Comparison of ENCODE assay signal across 14 mouse cellular contexts in the genomic region with DNA sequence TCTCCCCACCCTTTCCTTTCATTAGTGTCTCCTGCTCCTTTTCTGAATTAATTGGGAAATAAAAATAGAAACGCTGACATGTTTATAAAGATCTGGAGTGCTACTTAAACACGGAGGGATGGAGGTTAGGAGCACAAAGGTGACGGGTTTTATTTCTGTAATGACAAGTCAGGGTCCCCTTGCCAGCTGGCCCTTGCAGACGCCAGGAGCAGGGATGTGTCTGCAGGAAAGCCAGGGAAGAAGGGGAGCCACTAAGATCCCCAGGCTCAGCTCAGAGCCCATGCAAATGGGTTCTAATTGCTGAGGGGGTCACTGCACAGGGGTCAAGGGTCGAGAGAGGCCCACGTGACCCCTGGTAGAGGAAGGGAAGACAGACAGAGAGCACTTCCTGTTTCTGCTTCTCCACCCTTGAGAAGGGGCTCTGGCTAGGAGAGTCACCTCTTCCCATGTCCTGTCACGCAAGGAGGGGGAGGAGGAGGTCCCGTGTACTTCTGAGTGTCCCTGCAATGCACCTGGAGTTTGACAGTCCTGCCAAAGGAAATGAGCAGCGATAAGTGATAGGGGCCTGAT. TPM values are rescaled to one million over a fixed set of nuclear protein-coding genes. Genes with fewer than 3 reads are reported as not detected.
DNase-seq lines count a peak whose midpoint lies in the region; ATAC-seq lines count a peak whose summit lies in the region.
"Had no signal": no experiment of that assay in that cellular context is flagged by ENCODE, and none has a peak within 500 bp of the region (broad histone marks: within the 10 kb centered on the region; RNA-seq: fewer than 3 reads in every experiment).

No protein-coding gene starts in this region.

- no peaks in the 10 kb centered on the region for H3K9me3 ChIP-seq in intestine, embryonic 14.5 days (ENCODE audit: control insufficient read depth, low read length)
- no peaks in the 10 kb centered on the region for H3K9me3 ChIP-seq in intestine, embryonic 16.5 days (ENCODE audit: control insufficient read depth, low read length)
- no peaks in the 10 kb centered on the region for H3K9me3 ChIP-seq in embryonic facial prominence, embryonic 12.5 days
- H3K9me3 ChIP-seq: limb, embryonic 15.5 days; midbrain, embryonic 12.5 days had no signal

- peaks cover 30% of the 10 kb centered on the region for H3K4me1 ChIP-seq in intestine, embryonic 14.5 days (replicated peaks; ENCODE audit: control insufficient read depth, insufficient read depth, low read length)
- peaks cover 24% of the 10 kb centered on the region for H3K4me1 ChIP-seq in intestine, embryonic 16.5 days (ENCODE audit: control insufficient read depth, insufficient read depth, low read length)
- H3K4me1 ChIP-seq in embryonic facial prominence, embryonic 12.5 days, result peaks cover 36% of the 10 kb centered on the region

- no peak for ATAC-seq in intestine, embryonic 14.5 days (replicated peaks; ENCODE audit: low FRiP score, low TSS enrichment, low read depth)
- no peak for ATAC-seq in intestine, embryonic 16.5 days
- no peak for ATAC-seq in embryonic facial prominence, embryonic 12.5 days (ENCODE audit: insufficient number of reproducible peaks, insufficient read depth, low FRiP score, low TSS enrichment)

- H3K4me2 ChIP-seq in intestine, embryonic 14.5 days (ENCODE audit: low read length), result no peak overlapping the region
- H3K4me2 ChIP-seq in intestine, embryonic 16.5 days (ENCODE audit: low read depth, low read length), result no peak overlapping the region
- no peak overlapping the region for H3K4me2 ChIP-seq in embryonic facial prominence, embryonic 12.5 days (replicated peaks)
- H3K4me2 ChIP-seq: limb, embryonic 15.5 days; midbrain, embryonic 12.5 days had no signal

- H3K27me3 ChIP-seq in intestine, embryonic 14.5 days (replicated peaks; ENCODE audit: control insufficient read depth, insufficient read depth, low read length), result no peaks in the 10 kb centered on the region
- H3K27me3 ChIP-seq in intestine, embryonic 16.5 days (replicated peaks; ENCODE audit: control insufficient read depth, insufficient read depth, low read length), result no peaks in the 10 kb centered on the region
- no peaks in the 10 kb centered on the region for H3K27me3 ChIP-seq in embryonic facial prominence, embryonic 12.5 days
- H3K27me3 ChIP-seq: limb, embryonic 15.5 days; midbrain, embryonic 12.5 days had no signal

- DNase-seq in embryo, embryonic 10.5 days (ENCODE audit: low spot score), result peak; percentile 27
- DNase-seq in embryo, embryonic 11 days, result no peak
- peak; percentile 50 for DNase-seq in intestine, embryonic 14.5 days (ENCODE audit: low spot score)
- DNase-seq in A20 (ENCODE audit: low read depth, low spot score), result peak; percentile 34
- DNase-seq in thymus, postnatal 0 days (ENCODE audit: low spot score), result no peak
- no peak for DNase-seq in spleen, adult 18-20 months
- DNase-seq: adrenal gland, postnatal 36 days; kidney, adult 8-10 months; right cerebral cortex, postnatal 4 days; thymus, postnatal 4 days had no signal

- H3K4me3 ChIP-seq in intestine, embryonic 14.5 days (ENCODE audit: low read depth, low read length), result no peak overlapping the region
- H3K4me3 ChIP-seq in intestine, embryonic 16.5 days (ENCODE audit: low read length), result no peak overlapping the region
- no peak overlapping the region for H3K4me3 ChIP-seq in embryonic facial prominence, embryonic 12.5 days
- H3K4me3 ChIP-seq: limb, embryonic 15.5 days; midbrain, embryonic 12.5 days had no signal

- no peak overlapping the region for H3K27ac ChIP-seq in intestine, embryonic 14.5 days (ENCODE audit: low read depth)
- H3K27ac ChIP-seq in intestine, embryonic 16.5 days (ENCODE audit: low read length), result no peak overlapping the region
- 0 out of 2 replicates have a peak overlapping the region, but pooled peaks have one; percentile 3 for H3K27ac ChIP-seq in embryonic facial prominence, embryonic 12.5 days
- H3K27ac ChIP-seq: limb, embryonic 15.5 days; midbrain, embryonic 12.5 days had no signal

- H3K36me3 ChIP-seq in intestine, embryonic 14.5 days (ENCODE audit: control insufficient read depth, insufficient read depth, low read length), result no peaks in the 10 kb centered on the region
- H3K36me3 ChIP-seq in intestine, embryonic 16.5 days (ENCODE audit: control insufficient read depth, insufficient read depth, low read length), result no peaks in the 10 kb centered on the region
- H3K36me3 ChIP-seq in embryonic facial prominence, embryonic 12.5 days, result no peaks in the 10 kb centered on the region
- H3K36me3 ChIP-seq: limb, embryonic 15.5 days; midbrain, embryonic 12.5 days had no signal

- H3K9ac ChIP-seq in intestine, embryonic 14.5 days (ENCODE audit: low read length), result no peak overlapping the region
- H3K9ac ChIP-seq in intestine, embryonic 16.5 days (ENCODE audit: low read depth, low read length), result no peak overlapping the region
- no peak overlapping the region for H3K9ac ChIP-seq in embryonic facial prominence, embryonic 12.5 days
- H3K9ac ChIP-seq: limb, embryonic 15.5 days; midbrain, embryonic 12.5 days had no signal

- 42% methylated on average over 9 of the region's 9 CpGs for WGBS in intestine, embryonic 14.5 days
- WGBS in intestine, embryonic 16.5 days, result 47% methylated on average over 9 of the region's 9 CpGs
- 46% methylated on average over 9 of the region's 9 CpGs for WGBS in embryonic facial prominence, embryonic 12.5 days

RNA-seq across cellular contexts. Expression of gene Foxn3, which starts 36.7 kb away (rescaled TPM):
- 74.3 and 75.9 TPM in 2 replicates for polyA plus RNA-seq in intestine, embryonic 14.5 days (2014; fragmentation: Nextera tagmentation; extraction: Ambion mirVana)
- 43.0 and 45.2 TPM in 2 replicates for polyA plus RNA-seq in intestine, embryonic 16.5 days (2015; fragmentation: Nextera tagmentation; extraction: Ambion mirVana)
- 101 and 110 TPM in 2 replicates for polyA plus RNA-seq in embryonic facial prominence, embryonic 12.5 days (2016; fragmentation: Nextera tagmentation; extraction: Ambion mirVana)
- 85.0 and 119 TPM in 2 replicates for polyA plus RNA-seq in thymus, postnatal 0 days (2015; fragmentation: Nextera tagmentation; extraction: Ambion mirVana)

Comparison
In these comparisons a context has a peak if more than half of its experiments do, and no peak if none do; other contexts are left out.
1. DNase-seq: peak in embryo, embryonic 10.5 days (single experiment), intestine, embryonic 14.5 days (single experiment) and A20 (single experiment); none in embryo, embryonic 11 days (single experiment), thymus, postnatal 0 days (single experiment) and spleen, adult 18-20 months (0 of 2).